Mouse (Mus musculus): ENCODE data around the gene Il3ra.

- TF ChIP-seq POLR2A (IDR thresholded peaks at IDR 0.05; ENCODE audit: insufficient read depth, low read depth, low read length) (no peak), CTCF (IDR thresholded peaks at IDR 0.05) (no peak), EP300 (IDR thresholded peaks at IDR 0.05; ENCODE audit: insufficient read depth, low read depth, low read length) (no peak)
Measured at GRCm38 (mm10) chr14:14351148-14351455, 5.0 kb downstream of the Il3ra start.
